Mouse (Mus musculus) MEL (cell line): ENCODE results near the gene Zbtb40.

Experiments
- CHD1 ChIP-seq: IDR thresholded peaks from 2 replicates; pipeline ENCODE4 v1.6.1; 2012; ENCODE audit warnings: low read depth, mild to moderate bottlenecking, inconsistent platforms, low read length, improper control_type of control experiment
- CTCF ChIP-seq, 3 experiments: IDR thresholded peaks in 2 of 3; conservative IDR thresholded peaks in 1 of 3; 2 replicates each; pipeline ENCODE4 v1.5.1; 2011 to 2012; ENCODE audit warnings: low read length in 3 of 3, low read depth in 2 of 3, mild to moderate bottlenecking in 2 of 3, improper control_type of control experiment in 1 of 3, inconsistent platforms in 1 of 3, mixed read lengths in 1 of 3, moderate library complexity in 1 of 3; ENCODE audit not compliant: control insufficient read depth in 1 of 3, insufficient read depth in 1 of 3, poor library complexity in 1 of 3, severe bottlenecking in 1 of 3
- ELF1 ChIP-seq: IDR thresholded peaks from 2 replicates; pipeline ENCODE4 v1.6.1; 2014; ENCODE audit warnings: low read depth, mild to moderate bottlenecking, inconsistent platforms, low read length, improper control_type of control experiment, moderate library complexity
- MAX ChIP-seq: IDR thresholded peaks from 2 replicates; pipeline ENCODE4 v1.6.1; 2011; ENCODE audit warnings: low read length, improper control_type of control experiment
- MAZ ChIP-seq: IDR thresholded peaks from 2 replicates; pipeline ENCODE4 v1.6.1; 2012; ENCODE audit warnings: low read depth, mild to moderate bottlenecking, inconsistent platforms, low read length, improper control_type of control experiment
- MEF2A ChIP-seq: IDR thresholded peaks from 2 replicates; pipeline ENCODE4 v1.6.1; 2014; ENCODE audit warnings: low read depth, mild to moderate bottlenecking, inconsistent platforms, low read length, improper control_type of control experiment; ENCODE audit not compliant: poor library complexity, insufficient replicate concordance, severe bottlenecking; ENCODE audit errors: extremely low read depth
- MYC ChIP-seq: IDR thresholded peaks from 2 replicates; pipeline ENCODE4 v1.6.1; 2011; ENCODE audit warnings: low read depth, mild to moderate bottlenecking, low read length, improper control_type of control experiment, moderate library complexity
- NRF1 ChIP-seq: IDR thresholded peaks from 2 replicates; pipeline ENCODE4 v1.6.1; 2014; ENCODE audit warnings: low read depth, mild to moderate bottlenecking, inconsistent platforms, low read length, improper control_type of control experiment, moderate library complexity; ENCODE audit not compliant: poor library complexity, insufficient read depth, severe bottlenecking

DNA sequence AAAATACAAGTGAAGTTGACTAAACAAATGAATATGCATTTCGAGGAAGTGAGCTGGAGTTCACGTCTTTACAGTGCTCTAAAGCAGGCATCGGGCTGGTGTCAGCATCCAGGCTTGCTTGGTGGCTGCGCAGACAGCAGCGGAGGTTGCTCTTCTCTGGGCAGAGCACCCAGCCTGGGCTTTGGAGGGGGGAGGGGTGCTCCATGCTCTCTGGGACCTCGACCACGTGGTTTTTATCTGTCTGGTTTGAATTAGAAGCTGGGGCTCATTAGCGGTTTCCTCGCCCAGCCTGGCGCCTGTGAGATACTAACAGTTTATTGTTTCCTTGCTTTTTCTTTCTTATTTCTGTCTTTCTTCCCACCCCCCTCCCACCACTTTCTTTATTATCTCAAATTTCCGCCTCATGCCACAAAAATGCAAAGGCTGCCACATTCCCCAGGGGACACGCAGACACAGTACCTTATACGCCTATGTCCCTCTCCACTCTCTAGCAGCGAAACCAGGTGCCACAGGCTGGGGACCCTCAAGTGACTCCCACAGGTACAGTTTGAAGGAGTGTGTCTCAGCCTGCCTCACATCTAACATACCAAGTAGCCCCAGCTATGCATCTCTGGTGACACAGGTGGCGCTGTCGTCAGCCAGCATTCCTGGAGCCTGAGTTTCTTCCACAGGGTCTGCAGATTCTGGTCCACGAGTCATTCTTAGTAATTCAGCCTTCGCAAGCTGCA lies 36.6 kb upstream of the Zbtb40 start:
- TF ChIP-seq CTCF (IDR thresholded peaks at IDR 0.05 in 2 of 3, conservative IDR thresholded peaks at IDR 0.05 in 1 of 3; ENCODE audit: control insufficient read depth in 1 of 3, insufficient read depth in 1 of 3, low read depth in 2 of 3, low read length in 3 of 3, poor library complexity in 1 of 3, severe bottlenecking in 1 of 3) (peak in 1 of 3 experiments; percentile 26; a peak in 2 of 6 replicates), CHD1 (no peak), ELF1 (no peak), MAX (peak; percentile 63; the same call in 1 of the 2 replicates), NRF1 (no peak), MYC (no peak), MEF2A (no peak), MAZ (no peak)
